Mouse (Mus musculus) ES-E14 (cell line): ENCODE results near the gene Tldc1.

Experiments used
- CHD2 ChIP-seq: IDR thresholded peaks from 2 replicates; pipeline ENCODE4 v1.6.1; 2014; ENCODE audit warnings: mild to moderate bottlenecking, low read depth, low read length, inconsistent platforms
- HCFC1 ChIP-seq: IDR thresholded peaks from 2 replicates; pipeline ENCODE4 v1.6.1; 2012; ENCODE audit warnings: low read length, inconsistent platforms, borderline replicate concordance; ENCODE audit not compliant: insufficient read depth
- MAFK ChIP-seq: IDR thresholded peaks from 2 replicates; pipeline ENCODE4 v1.6.1; 2014; ENCODE audit warnings: mild to moderate bottlenecking, low read depth, low read length, inconsistent platforms; ENCODE audit not compliant: insufficient read depth
- ZC3H11A ChIP-seq: IDR thresholded peaks from 2 replicates; pipeline ENCODE4 v1.6.1; 2012; ENCODE audit warnings: low read depth, mild to moderate bottlenecking, inconsistent platforms, low read length, borderline replicate concordance
- ZNF384 ChIP-seq: IDR thresholded peaks from 2 replicates; pipeline ENCODE4 v1.6.1; 2012; ENCODE audit warnings: low read depth, low read length, inconsistent platforms

- TF ChIP-seq MAFK (no peak), ZC3H11A (no peak), HCFC1 (no peak), ZNF384 (no peak), CHD2 (no peak)
Measured at GRCm38 (mm10) chr8:119784676-119785075, 6.5 kb upstream of the Tldc1 start.
